Mouse (Mus musculus) layer of hippocampus, postnatal 36 days (tissue): Measurements from ENCODE around the gene Jazf1. TPM values are rescaled to one million over a fixed set of nuclear protein-coding genes. Genes with fewer than 3 reads are reported as not detected.

ENCODE experiments used
- DNase-seq, 2 experiments: peaks; one replicate each; pipeline ENCODE4 v3.0.0; 2022
- total RNA-seq, 2 experiments: library from RNA; stranded (reverse); gene quantifications; 2 replicates each; pipeline ENCODE4 v1.2.3; 2021

The Jazf1 gene
- total RNA-seq, 2 experiments from 2014 or later = 31.9 to 35.2 TPM

DNA sequence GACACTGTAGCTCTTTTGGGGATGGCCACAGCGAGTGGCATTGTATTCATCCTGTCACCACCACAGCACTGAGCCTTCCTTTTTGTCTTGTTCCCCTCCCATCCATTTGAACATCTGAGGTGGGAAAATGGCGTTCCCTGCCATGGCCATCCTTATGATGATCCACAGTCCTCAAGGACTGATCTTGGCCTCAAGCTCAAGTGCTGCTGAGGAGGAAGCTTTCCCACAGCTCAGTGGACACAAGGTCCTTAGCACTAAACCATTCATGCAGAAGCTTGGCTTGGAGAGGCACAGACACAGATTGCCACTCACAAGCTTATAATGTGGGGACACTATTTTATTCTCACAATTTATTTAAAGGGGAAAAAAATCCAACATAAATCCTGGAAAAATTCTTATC is 58.1 kb downstream of the Jazf1 start:
- DNase-seq = no peak

DNA sequence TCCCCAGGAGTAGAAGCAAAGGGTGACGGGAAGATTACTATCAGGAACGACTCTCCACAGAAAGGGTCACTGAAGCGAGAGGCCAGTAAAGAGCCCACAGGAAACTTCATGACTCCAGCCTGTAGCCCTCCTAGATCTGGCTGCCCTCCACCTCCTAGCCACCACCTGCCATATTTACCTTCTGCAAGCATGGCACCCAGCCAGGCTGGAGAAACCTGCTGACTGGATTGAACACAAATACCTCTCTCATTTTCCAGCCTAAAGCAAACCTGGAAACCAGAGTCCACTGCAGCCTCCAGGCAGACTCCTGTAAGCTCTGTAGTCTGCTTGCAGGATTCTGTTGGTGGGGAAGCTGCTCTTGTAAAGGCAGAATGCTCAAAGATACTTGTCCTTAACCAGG is 62.4 kb downstream of the Jazf1 start:
- no peak for DNase-seq

GRCm38 (mm10) chr6:53005544-53005943 is 62.9 kb downstream of the Jazf1 start:
- DNase-seq = no peak

DNA sequence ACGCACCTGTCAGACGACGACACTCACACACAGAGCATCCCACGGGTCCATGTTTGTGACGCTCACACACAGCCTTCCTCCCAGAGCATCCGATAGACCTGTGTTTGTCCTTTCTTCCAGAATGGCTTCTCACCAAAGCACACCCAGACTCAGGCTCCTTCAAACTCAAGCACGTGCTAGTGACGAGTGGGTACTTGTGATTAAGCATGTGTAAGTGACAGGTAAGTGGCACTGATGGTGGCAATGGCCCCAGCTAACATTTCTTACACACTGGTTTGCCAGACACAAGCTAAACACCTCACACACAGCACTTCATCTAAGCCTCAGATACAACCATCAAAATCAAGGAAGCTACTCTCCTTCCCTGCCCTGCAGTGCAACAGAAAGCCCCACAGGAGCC is 77.6 kb downstream of the Jazf1 start:
- no peak for DNase-seq

- DNase-seq = no peak
Measured at GRCm38 (mm10) chr6:52987905-52988640, 80.4 kb downstream of the Jazf1 start.

GRCm38 (mm10) chr6:52987391-52987790 is 81.0 kb downstream of the Jazf1 start:
- no peak for DNase-seq

DNA sequence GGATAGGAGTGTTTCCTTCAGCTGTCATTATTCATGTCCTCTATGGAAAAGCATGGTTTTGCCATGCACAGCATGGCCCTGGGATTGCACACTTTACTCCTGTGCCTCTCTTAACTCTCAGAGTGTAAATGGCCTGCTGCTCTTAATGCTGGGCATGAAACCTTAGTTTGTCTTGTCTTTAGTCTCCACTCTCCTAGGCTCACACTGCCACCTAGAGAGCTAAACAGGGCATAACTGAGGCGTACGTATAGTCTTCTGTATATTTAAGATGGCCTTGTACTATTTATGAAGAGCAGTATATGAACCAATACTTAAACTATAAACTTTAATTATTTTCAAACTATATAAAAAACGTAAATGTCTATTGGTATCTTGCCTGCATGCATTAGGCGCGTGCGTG is 86.3 kb downstream of the Jazf1 start:
- no peak for DNase-seq

DNA sequence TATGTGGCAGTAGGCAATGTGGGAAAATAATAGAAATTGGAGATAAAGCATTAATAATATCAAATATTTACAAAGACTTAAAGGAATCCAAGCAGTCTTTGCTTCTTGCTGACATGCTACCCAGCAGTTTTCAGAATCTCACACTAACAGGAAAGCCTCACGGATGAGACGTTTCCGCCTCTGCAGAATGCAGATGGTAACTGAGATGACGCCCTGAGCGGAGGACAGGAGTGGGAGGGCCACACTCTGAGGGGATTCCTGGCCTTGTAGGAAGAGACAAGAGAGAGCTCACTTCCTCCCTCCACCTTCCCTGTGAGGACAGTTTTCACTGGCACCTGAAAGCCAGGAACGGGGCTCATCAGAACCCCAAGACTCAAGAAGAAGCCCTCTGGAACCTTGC is 88.9 kb downstream of the Jazf1 start:
- DNase-seq = no peak

GRCm38 (mm10) chr6:52973351-52973750 is 95.1 kb downstream of the Jazf1 start:
- DNase-seq = no peak

DNA sequence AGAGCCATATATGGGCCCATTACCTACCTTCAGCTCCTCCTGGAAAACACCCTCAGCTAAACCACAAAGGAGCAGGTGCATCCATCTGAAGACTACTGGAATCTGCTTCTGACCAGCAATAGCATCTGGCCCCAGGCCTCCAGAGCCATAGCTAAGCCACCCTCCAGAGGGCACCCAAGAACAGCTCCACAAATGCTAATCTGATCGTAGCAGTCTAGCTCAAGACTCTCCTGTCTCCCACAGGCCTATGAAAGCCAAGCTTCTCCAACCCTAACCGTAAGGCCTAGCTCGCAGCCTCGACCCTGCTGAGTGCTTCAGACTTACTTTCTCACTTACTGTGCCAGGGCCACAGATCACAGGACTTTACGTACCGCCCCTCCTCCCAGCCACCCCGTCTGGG is 96.3 kb downstream of the Jazf1 start:
- DNase-seq = no peak

DNA sequence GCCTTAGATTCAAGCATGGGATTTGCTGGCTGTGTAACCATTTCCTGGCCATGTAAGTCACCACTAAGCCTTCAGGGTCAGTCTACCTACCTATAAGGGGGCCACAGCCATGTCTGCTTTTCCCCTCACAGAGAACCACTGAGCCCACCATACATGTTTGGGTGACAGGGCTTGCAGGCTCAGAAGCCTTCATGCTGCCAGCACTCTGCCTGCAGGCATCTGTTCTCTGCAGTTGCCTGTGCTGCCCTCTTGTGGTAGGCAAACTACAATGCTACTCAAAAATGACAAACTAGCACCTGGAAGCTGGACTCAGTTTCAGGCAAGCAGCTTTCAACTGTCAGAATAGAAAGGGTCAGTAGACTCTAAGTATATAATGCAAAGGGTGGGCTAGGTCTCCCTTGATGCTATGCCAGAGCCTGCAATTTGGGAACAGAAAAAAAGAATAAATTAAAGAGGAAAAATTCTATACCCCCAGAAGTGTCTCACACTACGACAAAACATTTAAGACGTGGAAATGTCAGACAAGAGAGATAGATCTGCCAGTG is 98.6 kb downstream of the Jazf1 start:
- DNase-seq = peak; percentile 63 to 68

GRCm38 (mm10) chr6:52968346-52968891 is 100.0 kb downstream of the Jazf1 start:
- no peak for DNase-seq

DNA sequence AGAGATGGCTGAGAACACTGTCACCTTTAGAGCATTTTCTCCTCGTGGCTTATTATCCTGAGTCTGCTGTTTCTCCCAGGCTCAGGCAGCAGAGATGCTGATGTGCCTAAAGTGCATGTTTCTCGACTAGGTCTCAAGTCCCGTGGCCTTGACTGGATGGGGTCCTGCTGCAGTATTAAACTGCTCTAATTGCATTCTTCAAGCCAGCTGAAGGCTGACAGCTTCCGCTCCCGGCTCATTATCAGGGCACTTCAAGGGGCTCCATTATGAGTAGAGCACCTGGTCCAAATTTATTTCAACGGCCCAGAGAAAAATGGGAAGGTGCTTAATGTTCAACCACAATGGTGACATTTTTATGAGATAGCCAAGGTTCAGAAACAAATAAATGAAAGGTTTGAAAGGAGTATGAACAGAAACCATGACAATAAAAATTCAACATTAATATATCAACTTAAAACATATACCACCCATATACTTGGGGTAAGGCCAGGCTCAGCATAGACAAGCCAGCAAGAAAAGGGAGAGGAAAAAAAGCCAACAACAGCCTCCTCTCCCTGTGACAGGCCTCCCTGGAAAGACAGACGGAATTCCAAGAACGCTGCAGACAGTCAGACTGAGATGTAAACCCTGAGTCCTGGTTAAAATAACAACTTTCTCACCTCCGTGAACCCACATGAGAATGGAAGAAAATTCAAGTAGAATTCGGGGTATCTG is 100.7 kb downstream of the Jazf1 start:
- no peak for DNase-seq

DNA sequence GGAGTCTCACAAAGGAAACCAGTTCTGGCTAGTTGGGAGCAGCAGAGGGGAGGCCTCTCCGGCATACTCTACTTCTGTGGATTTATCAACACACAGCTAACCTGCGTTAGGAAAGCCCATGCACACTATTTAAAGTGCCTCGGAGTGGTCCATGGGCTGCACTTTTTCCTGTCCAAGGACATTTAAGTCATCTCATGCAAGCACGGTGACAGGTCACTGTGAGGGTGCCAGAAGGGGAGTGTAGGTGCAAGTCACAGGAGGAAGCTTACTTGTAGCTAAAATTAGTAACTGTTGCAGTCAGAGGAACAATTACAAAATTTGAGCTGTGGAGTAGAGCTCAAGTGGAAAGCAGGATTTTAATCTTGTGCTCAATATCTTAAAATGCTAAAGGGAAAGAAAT is 102.4 kb downstream of the Jazf1 start:
- no peak for DNase-seq

GRCm38 (mm10) chr6:52965340-52965739 is 103.1 kb downstream of the Jazf1 start:
- DNase-seq = no peak

DNA sequence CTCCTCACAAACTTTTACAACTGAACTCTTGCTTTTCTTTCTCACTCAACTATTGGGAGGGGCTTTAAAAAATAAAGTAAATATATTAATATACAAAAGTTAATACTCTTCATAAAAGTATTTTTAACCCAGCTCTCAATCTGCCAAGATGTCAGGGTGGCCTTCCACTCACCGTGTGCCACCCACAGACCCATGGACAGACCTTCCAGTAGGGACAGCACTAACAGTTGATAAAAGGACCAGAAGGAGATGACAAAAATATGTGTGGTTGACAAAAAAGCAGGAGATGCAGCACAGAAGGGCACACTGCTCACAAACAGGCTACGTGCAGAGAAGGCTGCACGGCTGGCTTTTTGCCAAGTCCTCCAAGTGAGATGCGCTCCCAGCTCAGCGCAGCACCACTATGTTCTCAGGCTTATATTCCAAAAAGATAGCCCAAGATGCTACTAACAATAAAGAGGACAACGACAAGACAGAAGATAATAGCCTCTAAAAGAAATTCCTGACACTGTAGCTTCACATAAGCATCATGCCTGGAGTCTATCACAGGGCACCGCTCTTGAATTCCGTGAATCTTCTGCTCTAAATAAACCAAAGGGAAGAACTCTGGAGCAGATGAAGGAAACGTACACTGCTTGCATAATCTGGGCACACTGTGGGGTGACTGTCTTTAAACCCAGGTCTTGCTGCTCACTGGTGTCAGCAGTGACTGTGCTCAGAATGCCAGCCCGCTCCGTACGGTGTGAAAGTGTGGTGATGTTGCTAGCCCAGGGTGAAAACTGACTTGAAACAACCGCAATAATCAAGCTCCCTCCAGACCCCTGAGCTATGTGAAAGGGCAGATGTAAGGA is 104.4 kb downstream of the Jazf1 start:
- DNase-seq = no peak

DNA sequence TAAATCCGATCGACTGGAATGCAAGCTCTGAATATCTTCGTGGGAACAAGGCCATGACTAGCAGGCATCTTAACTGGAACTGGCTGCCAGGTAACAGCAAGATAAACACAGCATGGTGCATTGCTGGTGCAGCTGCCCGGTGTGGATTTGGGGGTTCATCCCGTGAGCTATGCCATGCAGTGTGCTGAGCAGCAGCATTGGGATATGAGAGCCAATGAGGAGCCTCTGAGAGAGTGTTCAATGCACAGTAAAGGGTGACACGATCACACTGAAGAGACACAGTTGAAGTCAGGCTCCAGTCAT is 105.0 kb downstream of the Jazf1 start:
- DNase-seq = no peak

GRCm38 (mm10) chr6:52962600-52963429 is 105.6 kb downstream of the Jazf1 start:
- no peak for DNase-seq

- no peak for DNase-seq
Measured at GRCm38 (mm10) chr6:52961660-52962490, 106.6 kb downstream of the Jazf1 start.

DNA sequence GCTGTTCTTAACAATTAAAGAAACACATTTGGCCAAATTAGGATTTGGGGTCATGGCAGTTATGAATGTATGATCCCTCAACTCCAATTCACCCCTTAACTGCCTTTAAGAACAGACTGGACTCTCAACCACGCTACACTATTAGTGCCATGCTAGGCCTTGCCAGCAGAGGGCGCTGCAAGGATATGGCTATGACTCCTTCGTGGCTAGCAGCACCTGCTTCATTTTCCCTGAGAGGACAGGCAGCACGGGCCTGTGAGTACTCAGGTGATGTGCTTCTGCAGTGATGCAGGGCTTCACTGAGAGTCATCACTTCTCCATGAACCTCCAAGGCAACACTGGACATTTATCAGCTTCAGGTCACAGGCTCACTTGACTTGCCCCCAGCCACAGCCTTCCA is 110.7 kb downstream of the Jazf1 start:
- peak; percentile 44 to 58 for DNase-seq

DNA sequence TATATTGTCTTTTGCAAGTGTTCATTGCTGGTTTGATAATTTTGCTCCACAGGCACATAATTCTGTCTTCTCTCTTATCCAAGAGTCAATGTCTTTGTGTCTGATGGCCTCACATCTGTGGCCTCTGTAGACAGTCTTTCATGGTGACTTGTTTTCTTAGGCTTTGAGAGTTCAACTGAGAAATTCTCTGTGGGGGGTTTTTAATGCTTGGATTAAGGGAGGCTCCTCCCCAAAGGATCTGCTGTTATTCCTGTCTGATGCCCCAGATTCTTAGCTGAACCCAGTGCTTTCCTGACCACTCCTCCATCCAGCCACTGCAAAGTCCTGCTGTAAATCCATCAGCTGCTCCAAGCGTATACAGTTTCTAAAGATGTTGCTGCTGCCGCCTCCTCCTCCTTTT is 112.3 kb downstream of the Jazf1 start:
- DNase-seq = no peak
